Mouse (Mus musculus): Measurements from ENCODE around the gene Casp14. TPM values are rescaled to one million over a fixed set of nuclear protein-coding genes. Genes with fewer than 3 reads are reported as not detected.
"Not testable (repeated sequence)": the region's sequence is repeated elsewhere in the genome, so short reads cannot be mapped to it uniquely, and the experiment has no call there.

Gene Casp14
- total RNA-seq, 2 experiments from 2014 or later = not detected

DNA sequence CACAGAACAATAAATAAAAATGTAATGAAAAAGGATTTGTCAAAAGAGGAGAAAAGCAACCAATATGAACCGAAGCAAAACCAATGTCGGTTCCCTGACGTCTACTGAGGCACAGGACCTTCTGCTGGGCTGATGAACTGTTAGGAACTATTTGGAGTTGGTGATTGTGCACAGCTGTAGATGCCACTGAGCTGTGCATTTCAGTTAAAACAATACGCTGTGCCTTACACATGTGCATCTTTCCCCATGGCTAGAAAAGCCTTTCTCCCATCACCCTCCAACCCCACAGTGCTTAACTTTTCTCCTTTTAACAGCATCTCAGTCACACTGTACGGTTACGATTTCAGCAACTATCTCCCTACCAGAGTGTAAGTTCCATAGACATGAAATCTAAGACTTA is 28.1 kb downstream of the Casp14 start:
- no peak for DNase-seq (ENCODE audit: low spot score in 2 of 2)
- intact Hi-C loops (cut with DNase I) = no loop called here

DNA sequence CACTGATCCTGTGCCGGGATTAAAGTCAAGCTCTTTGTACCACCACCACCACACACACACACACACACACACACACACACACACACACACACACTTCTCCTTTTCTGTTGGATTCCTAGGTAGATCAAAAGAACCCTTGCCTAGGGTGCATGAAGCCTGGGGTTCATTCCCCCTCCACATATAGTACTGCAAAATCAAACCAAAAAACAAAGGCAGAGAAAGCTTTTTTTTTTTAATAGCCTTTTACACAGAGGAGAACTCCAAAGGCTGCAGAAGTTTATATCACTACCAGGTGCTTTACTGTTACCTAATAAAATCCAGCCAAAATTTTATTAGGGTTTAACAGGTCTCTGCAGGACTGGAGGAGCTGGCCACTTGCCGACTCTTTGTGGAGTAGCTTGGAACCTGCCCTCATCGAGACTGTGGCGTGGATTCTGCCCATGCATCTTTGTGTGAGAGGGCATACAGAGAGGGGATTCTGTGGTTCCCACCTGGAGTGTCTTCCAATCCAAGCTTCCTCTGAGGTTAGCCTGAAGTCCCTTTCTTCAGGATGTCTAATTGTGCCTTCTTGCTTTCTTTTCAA is 31.0 kb downstream of the Casp14 start:
- intact Hi-C loops (cut with DNase I) = no loop called here
- DNase-seq (ENCODE audit: low spot score in 2 of 2) = no peak

DNA sequence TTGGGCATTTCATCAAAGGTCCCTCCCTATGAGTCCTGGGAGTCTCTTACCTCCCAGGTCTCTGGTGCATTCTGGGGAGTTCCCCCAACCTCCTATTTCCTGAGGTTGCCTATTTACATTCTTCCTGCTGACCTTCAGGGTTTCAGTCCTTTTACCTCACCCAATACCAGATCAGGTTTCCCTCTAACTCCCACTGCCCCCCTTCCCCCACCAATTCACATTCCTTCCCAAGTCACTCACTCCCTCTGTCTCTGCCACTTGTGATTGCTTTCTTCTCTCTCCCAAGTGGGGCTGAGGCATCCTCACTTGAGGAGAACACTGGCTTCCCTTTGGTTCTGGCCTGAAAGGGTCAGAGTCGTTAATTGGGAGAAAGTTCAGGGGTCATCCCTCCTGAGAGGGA is 48.0 kb downstream of the Casp14 start:
- intact Hi-C loops (cut with DNase I) = not testable (repeated sequence)

DNA sequence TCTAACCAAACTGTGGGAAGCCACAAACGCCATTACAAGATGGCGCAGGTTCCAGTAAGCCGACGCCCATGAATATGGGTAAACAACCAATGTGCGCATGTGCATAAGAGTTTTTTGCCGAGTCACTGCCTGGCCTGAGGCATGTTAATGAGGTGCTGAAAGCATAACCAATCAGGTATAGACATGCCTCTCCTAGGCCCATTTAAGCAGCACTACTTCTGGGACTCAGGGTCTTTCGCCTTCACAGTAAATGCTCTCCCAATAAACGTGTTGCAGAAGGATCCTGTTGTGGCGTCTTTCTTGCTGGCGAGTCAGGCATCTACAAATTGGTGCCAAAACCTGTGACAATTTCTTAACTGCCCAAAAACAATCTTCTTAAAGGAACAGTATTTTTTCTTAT is 51.4 kb downstream of the Casp14 start:
- intact Hi-C loops (cut with DNase I); DNase-seq (ENCODE audit: low spot score in 2 of 2): not testable (repeated sequence)

More for the DNA sequence above, 48.0 kb downstream of the Casp14 start:
- DNase-seq (ENCODE audit: low spot score in 2 of 2) = not testable (repeated sequence)

DNA sequence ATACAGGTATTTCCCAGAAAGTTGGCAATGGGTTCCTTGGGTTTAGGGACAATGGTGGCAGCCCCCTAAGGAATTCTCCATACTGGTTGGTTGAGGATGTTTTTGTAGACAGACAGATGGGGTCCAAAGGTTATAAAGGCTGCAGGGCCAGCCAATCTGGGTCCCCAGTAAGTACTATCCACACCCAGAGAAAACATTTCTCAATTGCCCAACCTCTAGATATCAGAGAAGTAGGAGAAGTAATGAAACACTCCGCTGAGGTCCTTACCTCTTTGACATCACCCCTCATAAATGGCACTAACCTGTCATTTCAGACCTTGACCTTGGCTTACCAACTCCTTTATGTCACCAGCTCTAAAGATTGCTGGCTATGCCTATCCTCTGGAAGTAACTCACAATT is 53.5 kb downstream of the Casp14 start:
- intact Hi-C loops (cut with DNase I) = no loop called here

More for the DNA sequence above, 53.5 kb downstream of the Casp14 start:
- no peak for DNase-seq (ENCODE audit: low spot score in 2 of 2)

Other genes starting within 250 kb of the Casp14 start
- gene Olfr1358, start 200.9 kb downstream of the Casp14 start, total RNA-seq (2021) = not detected
- gene Ilvbl, start 143.9 kb downstream of the Casp14 start, total RNA-seq (2021) = 10 to 100 TPM; 21.5 to 27.9 TPM
- 1 to 10 TPM; 5.2 to 5.4 TPM for gene Syde1, start 126.3 kb downstream of the Casp14 start, total RNA-seq (2021)
- not detected for gene Olfr1357, start 100.2 kb downstream of the Casp14 start, total RNA-seq (2021)
- gene Ccdc105, start 34.8 kb upstream of the Casp14 start, total RNA-seq (2021) = under 1 TPM; 0.41 to 0.57 TPM
- gene Slc1a6, start 62.2 kb upstream of the Casp14 start, total RNA-seq (2021) = 10 to 100 TPM; 10.8 to 12.5 TPM
- gene Olfr1356, start 133.9 kb upstream of the Casp14 start, total RNA-seq (2021) = not detected
- not detected for gene Olfr1355, start 157.2 kb upstream of the Casp14 start, total RNA-seq (2021)
- gene Olfr1354, start 194.9 kb upstream of the Casp14 start, total RNA-seq (2021) = not detected
- not detected for gene Olfr8, start 232.3 kb upstream of the Casp14 start, total RNA-seq (2021)
- not detected for gene Olfr1353, start 245.0 kb upstream of the Casp14 start, total RNA-seq (2021)